Mouse (Mus musculus) CH12.LX (cell line): ENCODE measurements around the gene Tmed4. TPM values are rescaled to one million over a fixed set of nuclear protein-coding genes. Genes with fewer than 3 reads are reported as not detected.

Source experiments
- DNase-seq: peaks from one replicate; pipeline ENCODE4 v3.0.0-alpha.2; 2013; ENCODE audit errors: extremely low read depth
- H3K27ac ChIP-seq: 2 replicates; pipeline ENCODE4 v1.5.1; 2012; ENCODE audit warnings: low read depth, mild to moderate bottlenecking, control low read depth, moderate library complexity; ENCODE audit not compliant: insufficient read depth
- H3K27me3 ChIP-seq: replicated peaks from 2 replicates; pipeline ENCODE3; 2012; ENCODE audit warnings: inconsistent platforms
- H3K36me3 ChIP-seq, 2 experiments: replicated peaks in 1 of 2; 2 replicates each; pipeline versions ENCODE3 to v1.6.1; 2012; ENCODE audit warnings: inconsistent platforms in 1 of 2, low read length in 1 of 2, mild to moderate bottlenecking in 1 of 2, mixed read lengths in 1 of 2, moderate library complexity in 1 of 2; ENCODE audit not compliant: control insufficient read depth in 1 of 2, insufficient read depth in 1 of 2
- H3K4me1 ChIP-seq, 2 experiments: 2 replicates each; pipeline ENCODE4 v1.6.1; 2012; ENCODE audit warnings: inconsistent platforms in 1 of 2, moderate library complexity in 1 of 2; ENCODE audit not compliant: insufficient read depth in 2 of 2, control insufficient read depth in 1 of 2
- H3K4me2 ChIP-seq: 2 replicates; pipeline ENCODE4 v1.6.1; 2012; ENCODE audit warnings: low read depth, mild to moderate bottlenecking, control low read depth; ENCODE audit not compliant: poor library complexity, insufficient read depth, severe bottlenecking
- H3K4me3 ChIP-seq, 3 experiments: fragments of 150-350 bp in 1 of 3; sonication (generic) in 1 of 3; replicated peaks in 1 of 3; 2 replicates each; pipeline versions ENCODE3 to v1.5.1; 2011 to 2012; ENCODE audit warnings: low read depth in 2 of 3, low read length in 2 of 3, mild to moderate bottlenecking in 2 of 3, moderate library complexity in 2 of 3, control low read depth in 1 of 3, improper control_type of control experiment in 1 of 3, inconsistent platforms in 1 of 3, mixed read lengths in 1 of 3; ENCODE audit not compliant: poor library complexity in 1 of 3
- H3K79me2 ChIP-seq: replicated peaks from 2 replicates; pipeline ENCODE4 v1.6.1; 2012; ENCODE audit warnings: mild to moderate bottlenecking, moderate library complexity; ENCODE audit not compliant: control insufficient read depth, poor library complexity, insufficient read depth, severe bottlenecking; ENCODE audit errors: extremely low read depth
- H3K9ac ChIP-seq: 2 replicates; pipeline ENCODE4 v1.6.1; 2012; ENCODE audit warnings: low read depth, mild to moderate bottlenecking, control low read depth, moderate library complexity; ENCODE audit not compliant: insufficient read depth
- H3K9me3 ChIP-seq: replicated peaks from 2 replicates; pipeline ENCODE3; 2012; ENCODE audit warnings: low read length, inconsistent platforms, mixed read lengths
- CHD2 ChIP-seq: IDR thresholded peaks from 2 replicates; pipeline ENCODE4 v1.6.1; 2011; ENCODE audit warnings: low read length, improper control_type of control experiment
- CTCF ChIP-seq, 2 experiments: IDR thresholded peaks in 1 of 2; conservative IDR thresholded peaks in 1 of 2; 2 replicates each; pipeline ENCODE4 v1.5.1; 2011 to 2012; ENCODE audit warnings: low read depth in 2 of 2, low read length in 2 of 2, improper control_type of control experiment in 1 of 2, inconsistent platforms in 1 of 2, mild to moderate bottlenecking in 1 of 2, moderate library complexity in 1 of 2
- E2F4 ChIP-seq: IDR thresholded peaks from 2 replicates; pipeline ENCODE4 v1.6.1; 2011; ENCODE audit warnings: low read depth, low read length, improper control_type of control experiment; ENCODE audit not compliant: insufficient replicate concordance
- EP300 ChIP-seq: IDR thresholded peaks from 2 replicates; pipeline ENCODE4 v1.6.1; 2011; ENCODE audit warnings: low read length, improper control_type of control experiment
- GABPA ChIP-seq: IDR thresholded peaks from 2 replicates; pipeline ENCODE4 v1.6.1; 2012; ENCODE audit warnings: low read depth, low read length, improper control_type of control experiment, inconsistent platforms; ENCODE audit not compliant: insufficient replicate concordance
- HCFC1 ChIP-seq: IDR thresholded peaks from 2 replicates; pipeline ENCODE4 v1.6.1; 2012; ENCODE audit warnings: low read depth, mild to moderate bottlenecking, inconsistent platforms, low read length, improper control_type of control experiment
- IRF4 ChIP-seq: IDR thresholded peaks from 2 replicates; pipeline ENCODE4 v1.6.1; 2014; ENCODE audit warnings: low read depth, mild to moderate bottlenecking, inconsistent platforms, low read length, improper control_type of control experiment
- JUN ChIP-seq: IDR thresholded peaks from 2 replicates; pipeline ENCODE4 v1.6.1; 2011; ENCODE audit warnings: low read depth, mild to moderate bottlenecking, low read length, improper control_type of control experiment, moderate library complexity; ENCODE audit not compliant: insufficient read depth
- KAT2A ChIP-seq: IDR thresholded peaks from 2 replicates; pipeline ENCODE4 v1.6.1; 2012; ENCODE audit warnings: low read length, improper control_type of control experiment, inconsistent platforms; ENCODE audit not compliant: insufficient replicate concordance
- MAFK ChIP-seq: IDR thresholded peaks from 2 replicates; pipeline ENCODE4 v1.6.1; 2011; ENCODE audit warnings: low read length, improper control_type of control experiment; ENCODE audit not compliant: insufficient replicate concordance
- MAX ChIP-seq: IDR thresholded peaks from 2 replicates; pipeline ENCODE4 v1.6.1; 2011; ENCODE audit warnings: low read length, improper control_type of control experiment
- MEF2A ChIP-seq: IDR thresholded peaks from 2 replicates; pipeline ENCODE4 v1.6.1; 2014; ENCODE audit warnings: low read depth, mild to moderate bottlenecking, inconsistent platforms, low read length, improper control_type of control experiment, borderline replicate concordance
- MXI1 ChIP-seq: IDR thresholded peaks from 2 replicates; pipeline ENCODE4 v1.6.1; 2011; ENCODE audit warnings: mild to moderate bottlenecking, low read depth, low read length, improper control_type of control experiment
- MYC ChIP-seq: IDR thresholded peaks from 2 replicates; pipeline ENCODE4 v1.6.1; 2011; ENCODE audit warnings: low read depth, mild to moderate bottlenecking, improper control_type of control experiment, low read length
- NELFE ChIP-seq: IDR thresholded peaks from 2 replicates; pipeline ENCODE4 v1.6.1; 2011; ENCODE audit warnings: low read depth, low read length, improper control_type of control experiment
- NRF1 ChIP-seq: IDR thresholded peaks from 2 replicates; pipeline ENCODE4 v1.6.1; 2014; ENCODE audit warnings: low read depth, mild to moderate bottlenecking, inconsistent platforms, low read length, improper control_type of control experiment, moderate library complexity
- POLR2AphosphoS2 ChIP-seq: IDR thresholded peaks from 2 replicates; pipeline ENCODE4 v1.6.1; 2011; ENCODE audit warnings: low read depth, low read length, improper control_type of control experiment
- RAD21 ChIP-seq: IDR thresholded peaks from 2 replicates; pipeline ENCODE4 v1.6.1; 2011; ENCODE audit warnings: low read depth, mild to moderate bottlenecking, low read length, improper control_type of control experiment, moderate library complexity
- USF2 ChIP-seq: conservative IDR thresholded peaks from 2 replicates; pipeline ENCODE4 v1.6.1; 2011; ENCODE audit warnings: low read depth, low read length, improper control_type of control experiment
- ZMIZ1 ChIP-seq: IDR thresholded peaks from 2 replicates; pipeline ENCODE4 v1.6.1; 2012; ENCODE audit warnings: low read depth, mild to moderate bottlenecking, inconsistent platforms, low read length, improper control_type of control experiment
- dilution Hi-C: fragments of 300-500 bp; cut with MboI; formaldehyde crosslinking; loops from 2 replicates; pipeline ENCODE4 v1.14.3; 2020; ENCODE audit warnings: low sequenced_read_pairs; ENCODE audit not compliant: extremely low pct_unique_long_range_greater_than_20kb, extremely low pct_ligation_motif_present
- in situ Hi-C: fragments of 300-500 bp; cut with MboI; formaldehyde crosslinking; loops from 3 replicates; pipeline ENCODE4 v1.14.3; 2019; ENCODE audit warnings: low sequenced_read_pairs, low pct_ligation_motif_present, low pct_unique_long_range_greater_than_20kb, mixed read lengths
- polyA plus RNA-seq: library from polyadenylated mRNA; unstranded; fragments of >175 nt; gene quantifications from 2 replicates; pipeline ENCODE4 v1.2.1, GENCODE M21; 2012; ENCODE audit warnings: low read depth; ENCODE audit not compliant: insufficient read length
- total RNA-seq, 2 experiments: library from RNA; depleted of rRNA; stranded (reverse); fragments of 300-350 nt in 1 of 2; fragments of >200 nt in 1 of 2; gene quantifications; 2 replicates each; pipeline ENCODE4 v1.2.3; 2012 to 2014

The Tmed4 gene
- total and polyA plus RNA-seq, 3 experiments = 50.6 to 59.9 (median 54.1) TPM

GRCm38 (mm10) chr11:6290883-6291282 lies 16.2 kb upstream of the Tmed4 start:
- Histone ChIP-seq H3K9me3 (no peaks in the 10 kb centered on the region), H3K79me2 (peaks cover 33% of the 10 kb centered on the region), H3K9ac (peak overlapping the region; percentile 41; the same call in 1 of the 2 replicates), H3K4me2 (peak overlapping the region; percentile 63), H3K4me3 (peak overlapping the region in 1 of 3 experiments; percentile 72), H3K4me1 (peaks cover 6 to 31% of the 10 kb centered on the region in 2 experiments; a peak in 3 of 4 replicates), H3K36me3 (peaks cover 2 to 9% of the 10 kb centered on the region in 2 experiments), H3K27me3 (peaks cover 7% of the 10 kb centered on the region), H3K27ac (no peak overlapping the region)
- dilution Hi-C loops = no loop called here
- no peak for DNase-seq
- TF ChIP-seq GABPA (no peak), USF2 (no peak), CHD2 (no peak), MXI1 (no peak), E2F4 (no peak)
- in situ Hi-C loops = no loop called here

- H3K79me2 ChIP-seq = peaks cover 26% of the 10 kb centered on the region
- no peak overlapping the region for H3K9ac ChIP-seq
- H3K27ac ChIP-seq = no peak overlapping the region
- H3K4me3 ChIP-seq = no peak overlapping the region
- H3K4me2 ChIP-seq = no peak overlapping the region
- in situ Hi-C loops = no loop called here
- H3K9me3 ChIP-seq = no peaks in the 10 kb centered on the region
- H3K4me1 ChIP-seq = peaks cover 6 to 28% of the 10 kb centered on the region in 2 experiments; a peak in 3 of 4 replicates
- peaks cover 2 to 8% of the 10 kb centered on the region in 2 experiments for H3K36me3 ChIP-seq
- H3K27me3 ChIP-seq = peaks cover 9% of the 10 kb centered on the region
- dilution Hi-C loops = no loop called here
- no peak for TF ChIP-seq CTCF (conservative IDR thresholded peaks at IDR 0.05 in 1 of 2, IDR thresholded peaks at IDR 0.05 in 1 of 2; ENCODE audit: low read depth in 2 of 2, low read length in 2 of 2)
- no peak for TF ChIP-seq MXI1
- TF ChIP-seq KAT2A = no peak
- no peak for TF ChIP-seq NELFE
- no peak for TF ChIP-seq GABPA
- no peak for TF ChIP-seq POLR2AphosphoS2
- no peak for TF ChIP-seq MEF2A
- no peak for TF ChIP-seq USF2
- no peak for TF ChIP-seq MYC
- TF ChIP-seq IRF4 = no peak
- no peak for TF ChIP-seq NRF1
- TF ChIP-seq MAX = no peak
- TF ChIP-seq CHD2 = no peak
- TF ChIP-seq EP300 = no peak
- TF ChIP-seq MAFK = no peak
- no peak for TF ChIP-seq HCFC1
- no peak for TF ChIP-seq ZMIZ1
- no peak for TF ChIP-seq JUN
- TF ChIP-seq RAD21 = no peak
- TF ChIP-seq, all 38 proteins: peak for 0
- no peak for DNase-seq
Measured at GRCm38 (mm10) chr11:6290138-6290537, 15.5 kb upstream of the Tmed4 start.
